Mouse (Mus musculus) central nervous system, embryonic 14 days (tissue): ENCODE data around the gene Olfr273. TPM values are rescaled to one million over a fixed set of nuclear protein-coding genes. Genes with fewer than 3 reads are reported as not detected.

Experiments
- polyA plus RNA-seq: library from polyadenylated mRNA; depleted of rRNA; stranded (reverse); fragments of >200 nt; gene quantifications from 2 replicates; pipeline ENCODE4 v1.2.3, GENCODE M21; 2012; rRNA removed

Gene Olfr273
- not detected in 2 replicates for polyA plus RNA-seq

DNA sequence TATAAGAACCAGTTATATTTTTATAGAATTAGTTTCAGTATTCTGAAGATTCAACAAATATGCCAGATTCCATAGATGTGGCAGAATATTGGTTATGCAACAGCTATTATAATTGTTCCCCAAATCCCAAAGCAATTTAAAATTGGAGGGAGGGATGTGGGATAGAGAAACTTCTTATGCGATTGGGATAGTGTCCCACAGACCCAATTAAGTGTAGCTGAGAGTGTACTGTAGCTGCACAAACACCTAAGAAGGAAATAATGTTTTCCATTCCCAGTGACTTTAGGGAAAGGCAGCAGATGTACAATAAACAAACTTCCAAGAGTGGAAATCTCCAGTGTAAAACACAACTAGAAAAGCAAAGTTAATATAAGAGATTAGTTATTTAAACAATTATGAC, at the start of gene Olfr273:
Gene Olfr273 (minus strand): TSS at position 101 of the 400 bp plus-strand sequence.

DNA sequence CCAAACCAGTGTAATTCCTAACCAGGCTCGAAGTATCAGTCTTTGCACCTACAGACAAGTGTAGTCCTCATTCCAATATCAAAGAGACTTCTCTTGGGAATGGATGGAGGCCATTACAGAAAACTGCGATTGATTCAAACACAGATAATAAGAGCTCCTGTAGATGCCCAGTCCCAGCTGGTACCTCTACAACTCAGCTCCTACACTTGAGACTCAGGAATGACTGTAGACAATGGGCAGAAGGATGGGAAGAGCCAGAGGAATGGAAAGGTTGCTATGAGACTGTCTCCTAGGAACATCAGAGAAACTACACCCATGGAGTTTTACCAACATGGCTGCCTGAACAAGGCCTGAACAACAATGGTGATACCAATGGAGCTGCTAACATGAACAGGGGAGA, 44.7 kb downstream of the Olfr273 start, which contains the start of gene Olfr275:
Gene Olfr275 (plus strand): TSS at position 301 of the 400 bp plus-strand sequence.

Other genes starting within 250 kb of the Olfr273 start
- not detected in 2 replicates for gene Olfr275, start 44.6 kb downstream of the Olfr273 start, polyA plus RNA-seq
- gene Olfr272, start 59.9 kb upstream of the Olfr273 start, polyA plus RNA-seq, result not detected in 2 replicates
- not detected in 2 replicates for gene Olfr270, start 105.3 kb upstream of the Olfr273 start, polyA plus RNA-seq
- not detected in 2 replicates for gene Nipsnap3a, start 130.0 kb upstream of the Olfr273 start, polyA plus RNA-seq
- gene Nipsnap3b, start 152.6 kb upstream of the Olfr273 start, polyA plus RNA-seq, result 55.9 and 56.9 TPM in 2 replicates